In genomic region chr5:66543761-66544160, GRCm38 (mm10) we compare ENCODE assay signal across 9 mouse cellular contexts.
DNase-seq lines count a peak whose midpoint lies in the region; ATAC-seq and TF ChIP-seq lines count a peak whose summit lies in the region.
"Had no signal": no experiment of that assay in that cellular context is flagged by ENCODE, and none has a peak within 500 bp of the region (broad histone marks: within the 10 kb centered on the region; RNA-seq: fewer than 3 reads in every experiment).

No protein-coding gene starts in this region.

- H3K27ac ChIP-seq in kidney, adult 2 months (ENCODE audit: insufficient read depth, low read depth, low read length), result peak overlapping the region; percentile 82
- H3K27ac ChIP-seq in brown adipose tissue, adult 24 weeks (replicated peaks; ENCODE audit: low read depth, low read length), result peak overlapping the region; percentile 78
- peak overlapping the region; percentile 66; the same call in 1 of the 2 replicates for H3K27ac ChIP-seq in kidney, postnatal 0 days
- H3K27ac ChIP-seq in intestine, embryonic 16.5 days (ENCODE audit: low read length), result no peak overlapping the region
- H3K27ac ChIP-seq: hindbrain, embryonic 14.5 days had no signal

- DNase-seq in kidney, adult 2 months, result peak; percentile 74
- no peak for DNase-seq in kidney, adult 18-20 months
- DNase-seq in kidney, postnatal 0 days (ENCODE audit: low spot score), result peak; percentile 85
- DNase-seq in lung, postnatal 10 days, result peak; percentile 66
- DNase-seq: cerebellum, postnatal 36 days had no signal

- no peak overlapping the region for H3K4me2 ChIP-seq in kidney, postnatal 0 days (ENCODE audit: low read length)
- H3K4me2 ChIP-seq in intestine, embryonic 16.5 days (ENCODE audit: low read depth, low read length), result no peak overlapping the region
- H3K4me2 ChIP-seq: hindbrain, embryonic 14.5 days had no signal

- no peak overlapping the region for H3K4me3 ChIP-seq in kidney, adult 2 months (ENCODE audit: insufficient read depth, low read depth, low read length)
- no peak overlapping the region for H3K4me3 ChIP-seq in brown adipose tissue, adult 24 weeks (ENCODE audit: insufficient read depth, low read depth, low read length)
- no peak overlapping the region for H3K4me3 ChIP-seq in kidney, postnatal 0 days (replicated peaks; ENCODE audit: low read depth, low read length)
- H3K4me3 ChIP-seq in intestine, embryonic 16.5 days (ENCODE audit: low read length), result no peak overlapping the region

- no peaks in the 10 kb centered on the region for H3K27me3 ChIP-seq in kidney, adult 2 months (replicated peaks; ENCODE audit: control insufficient read depth, insufficient read depth, low read length)
- H3K27me3 ChIP-seq in kidney, postnatal 0 days (ENCODE audit: insufficient read depth, low read length), result no peaks in the 10 kb centered on the region
- H3K27me3 ChIP-seq in intestine, embryonic 16.5 days (replicated peaks; ENCODE audit: control insufficient read depth, insufficient read depth, low read length), result no peaks in the 10 kb centered on the region

- ATAC-seq in kidney, postnatal 0 days (replicated peaks; ENCODE audit: low FRiP score, low read depth), result no peak; the same call in 1 of the 2 replicates
- ATAC-seq in granulocyte monocyte progenitor cell, adult 5-6 weeks (replicated peaks; ENCODE audit: poor library complexity, severe bottlenecking), result no peak
- ATAC-seq in intestine, embryonic 16.5 days, result no peak

- H3K4me1 ChIP-seq in kidney, adult 2 months (ENCODE audit: control insufficient read depth, insufficient read depth, low read length), result peaks cover 26% of the 10 kb centered on the region
- H3K4me1 ChIP-seq in brown adipose tissue, adult 24 weeks (ENCODE audit: control insufficient read depth, insufficient read depth, insufficient read length, low read length), result peaks cover 29% of the 10 kb centered on the region
- H3K4me1 ChIP-seq in kidney, postnatal 0 days (replicated peaks; ENCODE audit: insufficient read depth, low read length), result peaks cover 21% of the 10 kb centered on the region
- peaks cover 5% of the 10 kb centered on the region; the same call in 1 of the 2 replicates for H3K4me1 ChIP-seq in intestine, embryonic 16.5 days (ENCODE audit: control insufficient read depth, insufficient read depth, low read length)

- no peak overlapping the region for H3K9ac ChIP-seq in kidney, postnatal 0 days (ENCODE audit: low read depth, low read length)
- H3K9ac ChIP-seq in intestine, embryonic 16.5 days (ENCODE audit: low read depth, low read length), result no peak overlapping the region
- H3K9ac ChIP-seq: hindbrain, embryonic 14.5 days had no signal

- TF ChIP-seq CTCF in kidney, adult 2 months (conservative IDR thresholded peaks at IDR 0.05; ENCODE audit: insufficient read depth, insufficient read length, low read depth, low read length), result no peak
- TF ChIP-seq CTCF in kidney, postnatal 0 days (IDR thresholded peaks at IDR 0.05; ENCODE audit: low read depth), result no peak

- WGBS in kidney, adult 2 months, result 50% methylated on average over 6 of the region's 6 CpGs
- WGBS in kidney, postnatal 0 days, result 54% methylated on average over 6 of the region's 6 CpGs
- 85% methylated on average over 6 of the region's 6 CpGs for WGBS in intestine, embryonic 16.5 days

- H3K9me3 ChIP-seq in kidney, postnatal 0 days (replicated peaks; ENCODE audit: low read length), result no peaks in the 10 kb centered on the region
- H3K9me3 ChIP-seq in intestine, embryonic 16.5 days (ENCODE audit: control insufficient read depth, low read length), result peaks cover 5% of the 10 kb centered on the region; the same call in 1 of the 2 replicates

- no peak for TF ChIP-seq POLR2A in kidney, adult 2 months (IDR thresholded peaks at IDR 0.05; ENCODE audit: low read depth, low read length)

- H3K36me3 ChIP-seq in kidney, adult 2 months (ENCODE audit: control insufficient read depth, insufficient read depth, low read length), result no peaks in the 10 kb centered on the region
- no peaks in the 10 kb centered on the region for H3K36me3 ChIP-seq in kidney, postnatal 0 days (ENCODE audit: insufficient read depth, low read length)
- H3K36me3 ChIP-seq in intestine, embryonic 16.5 days (ENCODE audit: control insufficient read depth, insufficient read depth, low read length), result no peaks in the 10 kb centered on the region
